Mouse (Mus musculus) forebrain, embryonic 16.5 days (tissue): ENCODE results near the gene Grb7. TPM values are rescaled to one million over a fixed set of nuclear protein-coding genes. Genes with fewer than 3 reads are reported as not detected.

ENCODE experiments used
- ATAC-seq: fragments of 200-750 bp; cut with Nextera tagmentation; 2 replicates; pipeline ENCODE4 v1.8.0; 2017; ENCODE audit warnings: mild to moderate bottlenecking, moderate library complexity
- H3K27ac ChIP-seq: fragments of 300-500 bp; sonication (generic); 2 replicates; pipeline ENCODE4 v1.5.1; 2014; ENCODE audit warnings: low read length, control low read depth
- H3K27me3 ChIP-seq: fragments of 300-500 bp; sonication (generic); replicated peaks from 2 replicates; pipeline ENCODE4 v1.6.1; 2014; ENCODE audit warnings: low read length; ENCODE audit not compliant: control insufficient read depth, insufficient read depth
- H3K36me3 ChIP-seq: fragments of 300-500 bp; sonication (generic); 2 replicates; pipeline ENCODE4 v1.6.1; 2014; ENCODE audit not compliant: control insufficient read depth, insufficient read depth
- H3K4me1 ChIP-seq: fragments of 300-500 bp; sonication (generic); replicated peaks from 2 replicates; pipeline ENCODE4 v1.6.1; 2014; ENCODE audit warnings: low read length; ENCODE audit not compliant: control insufficient read depth, insufficient read depth
- H3K4me2 ChIP-seq: fragments of 300-500 bp; sonication (generic); 2 replicates; pipeline ENCODE4 v1.6.1; 2014; ENCODE audit warnings: mild to moderate bottlenecking, low read length, control low read depth
- H3K4me3 ChIP-seq: fragments of 300-500 bp; sonication (generic); replicated peaks from 2 replicates; pipeline ENCODE4 v1.5.1; 2014; ENCODE audit warnings: mild to moderate bottlenecking, low read length, control low read depth
- H3K9ac ChIP-seq: fragments of 300-500 bp; sonication (generic); replicated peaks from 2 replicates; pipeline ENCODE4 v1.6.1; 2014; ENCODE audit warnings: low read depth, low read length, control low read depth
- H3K9me3 ChIP-seq: fragments of 300-500 bp; sonication (generic); 2 replicates; pipeline ENCODE4 v1.6.1; 2016; ENCODE audit warnings: low read length; ENCODE audit not compliant: control insufficient read depth
- WGBS: fragments of 180-500 bp; shearing (Covaris S2); extraction: QIAGEN DNeasy Blood & Tissue Kit; methylation state at CpG from one replicate; pipeline ENCODE4 v1.1.7; 2014; 5-methylcytosine and 5-hydroxymethylcytosine counted together
- polyA plus RNA-seq: library from polyadenylated mRNA; unstranded; fragments of >200 nt; fragmentation: Nextera tagmentation; extraction: Ambion mirVana; gene quantifications from 2 replicates; pipeline ENCODE4 v1.2.1, GENCODE M21; 2015

Gene Grb7
- polyA plus RNA-seq, 1 experiment from 2014 or later = 0.70 TPM

DNA sequence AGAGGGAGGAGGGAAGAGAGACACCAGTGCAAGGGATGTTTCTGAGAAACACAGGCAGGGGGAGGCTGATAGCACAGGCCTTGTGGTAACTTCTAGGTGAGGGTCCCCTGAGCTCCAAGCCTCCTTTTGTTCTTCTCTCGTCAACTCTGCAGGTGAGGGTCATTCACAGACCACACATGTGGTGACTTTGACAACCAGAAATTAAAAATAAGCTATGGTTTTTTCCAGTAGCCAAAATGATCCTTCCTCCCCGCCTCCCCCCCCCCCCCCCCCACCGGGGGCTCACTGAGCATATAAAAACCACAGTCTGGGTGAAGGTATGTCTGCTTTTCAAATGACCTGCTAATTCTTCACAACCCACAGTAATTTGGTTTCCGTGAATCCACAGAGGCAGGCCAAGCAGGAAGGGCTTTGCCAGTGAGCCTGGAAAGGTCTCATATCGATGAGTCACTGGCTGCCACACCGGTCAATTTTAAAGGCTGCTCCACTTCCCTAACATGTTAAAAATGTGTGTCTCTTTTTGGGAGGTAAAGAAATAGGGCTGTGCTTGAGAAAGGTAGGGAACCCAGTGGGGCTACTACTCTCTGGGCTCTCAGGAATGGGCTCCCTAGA is 15.0 kb downstream of the Grb7 start:
- no peak overlapping the region for H3K27ac ChIP-seq
- H3K27me3 ChIP-seq = peaks cover 20% of the 10 kb centered on the region
- 61% methylated on average over 6 of the region's 6 CpGs for WGBS
- H3K36me3 ChIP-seq = no peaks in the 10 kb centered on the region
- H3K9ac ChIP-seq = no peak overlapping the region
- H3K4me2 ChIP-seq = no peak overlapping the region
- no peaks in the 10 kb centered on the region for H3K9me3 ChIP-seq
- no peak for ATAC-seq
- no peak overlapping the region for H3K4me3 ChIP-seq
- peaks cover 2% of the 10 kb centered on the region for H3K4me1 ChIP-seq

GRCm38 (mm10) chr11:98462255-98462654 is 16.1 kb downstream of the Grb7 start:
- WGBS = 91% methylated on average over 6 of the region's 6 CpGs
- no peak overlapping the region for H3K4me2 ChIP-seq
- no peak for ATAC-seq

DNA sequence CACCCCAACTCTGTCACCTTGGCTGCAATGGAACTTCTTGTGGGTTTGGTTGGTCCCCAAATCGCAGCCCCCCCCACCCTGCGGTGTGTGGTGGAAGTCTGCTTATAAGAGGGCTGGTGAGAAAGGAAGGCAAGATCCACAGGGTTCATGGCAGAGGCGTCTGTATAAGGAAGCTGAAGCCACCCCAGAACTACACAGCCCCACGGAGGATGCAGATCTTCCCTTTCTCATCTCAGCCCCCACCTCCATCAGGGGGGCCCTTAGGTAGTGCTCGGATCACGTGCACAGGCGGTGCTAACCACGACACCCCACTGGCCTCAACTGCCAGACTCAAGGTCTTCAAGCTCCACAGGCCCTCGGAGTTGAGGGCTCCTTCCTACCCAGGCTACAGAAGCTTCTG is 17.7 kb downstream of the Grb7 start:
- H3K9ac ChIP-seq = no peak overlapping the region
- WGBS = 87% methylated on average over 9 of the region's 9 CpGs

More at GRCm38 (mm10) chr11:98462255-98462654, 16.1 kb downstream of the Grb7 start:
- Histone ChIP-seq H3K36me3 (no peaks in the 10 kb centered on the region), H3K27me3 (peaks cover 20% of the 10 kb centered on the region), H3K4me1 (peaks cover under 1% of the 10 kb centered on the region), H3K9me3 (no peaks in the 10 kb centered on the region), H3K9ac (no peak overlapping the region), H3K27ac (no peak overlapping the region), H3K4me3 (no peak overlapping the region)

DNA sequence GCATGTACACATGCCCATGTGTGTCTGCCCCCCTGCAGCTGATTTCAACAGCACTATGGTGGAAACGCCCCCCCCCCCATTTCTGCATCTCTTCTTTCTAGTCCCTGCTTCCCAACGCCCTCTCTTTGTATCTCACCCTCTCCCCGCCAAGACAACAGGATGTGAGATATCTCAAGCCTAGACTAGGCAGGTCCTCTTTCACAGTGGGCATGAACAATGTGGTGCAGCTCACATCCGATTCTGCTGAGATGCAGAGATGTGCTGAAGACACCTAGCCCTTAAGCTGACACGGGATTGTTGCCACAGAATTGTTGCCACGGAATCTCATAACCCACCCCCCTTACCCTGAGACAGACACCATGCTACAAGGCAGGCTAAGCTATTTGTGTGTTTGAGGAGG is 18.3 kb downstream of the Grb7 start:
- Histone ChIP-seq H3K4me1 (no peaks in the 10 kb centered on the region), H3K27me3 (peaks cover 3% of the 10 kb centered on the region), H3K36me3 (no peaks in the 10 kb centered on the region), H3K9ac (no peak overlapping the region), H3K27ac (no peak overlapping the region), H3K4me3 (no peak overlapping the region), H3K4me2 (no peak overlapping the region), H3K9me3 (no peaks in the 10 kb centered on the region)
- ATAC-seq = no peak
- 74% methylated on average over 6 of the region's 6 CpGs for WGBS

More for the DNA sequence above, 17.7 kb downstream of the Grb7 start:
- Histone ChIP-seq H3K4me2 (no peak overlapping the region), H3K4me3 (no peak overlapping the region), H3K9me3 (no peaks in the 10 kb centered on the region), H3K4me1 (no peaks in the 10 kb centered on the region), H3K27ac (no peak overlapping the region), H3K27me3 (peaks cover 9% of the 10 kb centered on the region), H3K36me3 (no peaks in the 10 kb centered on the region)
- no peak for ATAC-seq

DNA sequence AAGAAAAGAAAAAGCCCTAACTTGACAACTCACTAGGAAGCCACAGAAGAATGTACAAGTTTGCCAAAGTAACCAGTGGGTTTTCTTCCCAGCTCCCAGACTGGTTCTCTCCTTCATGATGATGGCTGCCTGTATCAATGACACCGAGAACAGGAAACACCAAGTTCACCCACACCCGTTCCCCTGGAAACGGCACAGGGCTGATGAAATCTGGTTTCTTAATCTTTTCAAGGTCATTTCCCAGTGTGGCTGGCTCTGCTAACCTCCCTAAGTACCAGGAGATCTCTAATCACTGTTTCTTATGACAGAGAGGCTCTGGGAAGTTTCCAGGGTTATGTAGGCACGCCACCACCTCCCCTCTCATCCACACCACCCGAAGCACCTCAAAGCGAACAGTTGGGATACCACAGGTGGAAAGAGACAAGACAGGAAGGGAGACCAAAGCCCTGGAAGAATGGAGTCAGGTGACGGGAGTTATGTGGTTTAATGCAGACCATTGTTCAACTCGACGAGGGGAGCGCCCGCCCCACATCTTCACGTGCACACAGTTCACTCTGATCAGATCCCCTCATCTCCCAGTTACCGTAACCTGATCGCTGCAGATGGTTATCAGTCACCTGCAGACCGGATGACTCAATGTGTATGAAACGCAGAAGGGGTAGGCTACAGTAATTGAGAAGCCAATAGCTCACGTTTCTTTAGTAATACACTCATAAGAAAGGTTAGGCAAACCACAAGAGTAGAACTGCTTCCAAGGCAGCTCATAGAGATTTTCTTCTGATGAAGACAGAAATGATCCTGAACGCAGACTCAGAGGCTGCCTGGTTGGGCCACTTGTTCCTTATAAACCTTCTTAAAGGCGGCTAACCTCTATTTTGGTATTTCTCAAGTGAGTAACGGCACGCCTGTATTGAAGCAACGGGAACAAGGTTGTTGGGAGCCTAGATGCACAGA is 23.8 kb downstream of the Grb7 start:
- no peak overlapping the region for H3K4me2 ChIP-seq
- 84% methylated on average over 22 of the region's 22 CpGs for WGBS
- H3K27ac ChIP-seq = no peak overlapping the region
- no peak overlapping the region for H3K4me3 ChIP-seq
- H3K36me3 ChIP-seq = no peaks in the 10 kb centered on the region
- no peak overlapping the region for H3K9ac ChIP-seq
- H3K9me3 ChIP-seq = no peaks in the 10 kb centered on the region
- H3K4me1 ChIP-seq = no peaks in the 10 kb centered on the region
- no peaks in the 10 kb centered on the region for H3K27me3 ChIP-seq
- no peak for ATAC-seq

DNA sequence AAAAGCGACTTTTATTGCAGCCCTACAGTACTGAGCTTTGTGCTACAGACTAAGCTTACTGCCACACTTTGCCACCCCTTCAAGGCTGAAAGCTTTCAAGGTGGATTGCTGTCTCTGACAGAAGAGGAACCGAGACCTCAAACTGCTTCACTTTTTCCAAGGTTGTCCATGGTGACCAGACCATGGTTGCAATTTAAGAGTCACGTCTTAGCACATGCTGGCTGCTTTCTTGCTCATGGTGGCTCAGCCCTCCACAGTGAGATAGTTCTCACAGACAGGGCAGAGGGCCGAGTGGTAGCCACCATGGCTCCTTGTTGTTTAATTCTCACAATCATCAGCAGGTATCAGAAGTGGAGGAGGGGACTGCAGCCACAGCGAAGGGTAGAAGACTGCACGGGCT is 24.6 kb downstream of the Grb7 start:
- Histone ChIP-seq H3K27ac (no peak overlapping the region), H3K4me3 (no peak overlapping the region), H3K4me2 (no peak overlapping the region), H3K36me3 (no peaks in the 10 kb centered on the region), H3K9me3 (no peaks in the 10 kb centered on the region), H3K4me1 (no peaks in the 10 kb centered on the region), H3K27me3 (no peaks in the 10 kb centered on the region), H3K9ac (no peak overlapping the region)
- no peak for ATAC-seq
- WGBS = 81% methylated on average over 6 of the region's 6 CpGs

GRCm38 (mm10) chr11:98472696-98473095 is 26.5 kb downstream of the Grb7 start:
- Histone ChIP-seq H3K9me3 (no peaks in the 10 kb centered on the region), H3K27ac (no peak overlapping the region), H3K4me2 (no peak overlapping the region), H3K9ac (no peak overlapping the region), H3K27me3 (no peaks in the 10 kb centered on the region), H3K4me3 (no peak overlapping the region), H3K36me3 (no peaks in the 10 kb centered on the region), H3K4me1 (no peaks in the 10 kb centered on the region)
- 42% methylated on average over 4 of the region's 4 CpGs for WGBS
- no peak for ATAC-seq

- Histone ChIP-seq H3K9me3 (no peaks in the 10 kb centered on the region), H3K27ac (no peak overlapping the region)
- 60% methylated on average over 8 of the region's 8 CpGs for WGBS
Measured at GRCm38 (mm10) chr11:98473916-98474479, 27.8 kb downstream of the Grb7 start.

GRCm38 (mm10) chr11:98474967-98475366 is 28.8 kb downstream of the Grb7 start:
- Histone ChIP-seq H3K36me3 (no peaks in the 10 kb centered on the region), H3K27ac (no peak overlapping the region), H3K9ac (no peak overlapping the region), H3K27me3 (no peaks in the 10 kb centered on the region), H3K4me2 (no peak overlapping the region), H3K9me3 (no peaks in the 10 kb centered on the region), H3K4me1 (no peaks in the 10 kb centered on the region), H3K4me3 (no peak overlapping the region)
- no peak for ATAC-seq
- WGBS = 89% methylated on average over 11 of the region's 11 CpGs

More at GRCm38 (mm10) chr11:98473916-98474479, 27.8 kb downstream of the Grb7 start:
- Histone ChIP-seq H3K4me2 (no peak overlapping the region), H3K4me1 (no peaks in the 10 kb centered on the region), H3K36me3 (no peaks in the 10 kb centered on the region), H3K27me3 (no peaks in the 10 kb centered on the region), H3K4me3 (no peak overlapping the region), H3K9ac (no peak overlapping the region)
- no peak for ATAC-seq
